Mouse (Mus musculus): ENCODE results near the gene Nup153. TPM values are rescaled to one million over a fixed set of nuclear protein-coding genes. Genes with fewer than 3 reads are reported as not detected.

Gene Nup153
- total RNA-seq (2021) (10 to 100 TPM; 35.5 to 37.7 TPM), polyA plus RNA-seq (2012; rRNA removed) (24.5 and 42.8 TPM in 2 replicates)
- long read RNA-seq, full-length matches to known transcripts, result 3 of 4 reads
- long read RNA-seq, partial matches to known transcripts, result 1 of 4 reads
- long read RNA-seq, other reads (novel, unspliced or antisense), result 0 of 4 reads

DNA sequence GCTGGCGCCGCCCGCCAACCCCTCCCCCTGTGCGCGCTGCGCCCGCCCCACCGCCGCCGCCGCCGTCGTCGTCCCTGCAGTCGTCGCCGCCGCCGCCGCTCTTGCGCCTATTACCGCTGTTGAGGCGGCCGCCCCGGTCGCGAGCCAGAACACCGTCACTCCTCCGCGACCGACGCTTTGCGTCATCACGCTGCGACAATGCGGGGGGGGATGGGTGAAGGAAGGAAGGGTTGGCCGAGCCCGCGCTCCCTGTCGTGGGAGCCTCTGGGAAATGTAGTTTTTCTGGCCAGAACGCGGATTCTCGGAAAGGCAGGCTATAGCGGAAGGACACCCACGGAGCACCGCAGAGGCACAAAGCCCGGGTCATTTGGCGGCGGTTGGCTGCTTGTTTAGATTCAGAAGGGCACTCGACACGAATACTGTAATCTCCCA is at the start of gene Nup153:
TSS of gene Nup153 (minus strand) at position 104 of the 432 bp plus-strand sequence.
- Histone ChIP-seq H3K4me3 (peak within 1 kb of the TSS; percentile 86), H3K27me3 (ENCODE audit: control insufficient read depth, insufficient read depth, low read length) (no peaks in the 10 kb centered on the region), H3K4me1 (ENCODE audit: control insufficient read depth, insufficient read depth, low read length) (peaks cover 7% of the 10 kb centered on the region), H3K27ac (peak within 1 kb of the TSS; percentile 95), H3K79me2 (replicated peaks; ENCODE audit: control insufficient read depth, insufficient read depth, low read length) (0 out of 2 replicates have a peak, but pooled peaks cover 5% of the 10 kb centered on the region), H3K9ac (ENCODE audit: low read depth, low read length) (peak within 1 kb of the TSS; percentile 90), H3K36me3 (ENCODE audit: control insufficient read depth, insufficient read depth, low read length) (peaks cover 14% of the 10 kb centered on the region)
- intact Hi-C loops (cut with DNase I), result loop anchor here (5.0 to 10.0 kb wide), 2 partner anchors 56 to 317 kb away; partner anchors contain the start of genes Kdm1b and Tpmt
- 0% methylated on average over 51 of the region's 51 CpGs for WGBS
- peak; percentile 96 for TF ChIP-seq POLR2A (IDR thresholded peaks at IDR 0.05; ENCODE audit: insufficient read depth, low read depth, low read length)
- peak; percentile 90 for TF ChIP-seq EP300 (IDR thresholded peaks at IDR 0.05; ENCODE audit: insufficient read depth, low read depth, low read length)
- TF ChIP-seq CTCF (IDR thresholded peaks at IDR 0.05), result no peak
- DNase-seq, result peak; percentile 99 to 100

- Histone ChIP-seq H3K79me2 (replicated peaks; ENCODE audit: control insufficient read depth, insufficient read depth, low read length) (no peaks in the 10 kb centered on the region), H3K4me3 (no peak overlapping the region), H3K36me3 (ENCODE audit: control insufficient read depth, insufficient read depth, low read length) (no peaks in the 10 kb centered on the region; the same call in 1 of the 2 replicates), H3K9ac (ENCODE audit: low read depth, low read length) (no peak overlapping the region), H3K4me1 (ENCODE audit: control insufficient read depth, insufficient read depth, low read length) (0 out of 2 replicates have a peak, but pooled peaks cover 3% of the 10 kb centered on the region), H3K27ac (no peak overlapping the region), H3K27me3 (ENCODE audit: control insufficient read depth, insufficient read depth, low read length) (no peaks in the 10 kb centered on the region)
- 94% methylated on average over 3 of the region's 3 CpGs for WGBS
- intact Hi-C loops (cut with DNase I), result no loop called here
- DNase-seq, result no peak
- TF ChIP-seq EP300 (IDR thresholded peaks at IDR 0.05; ENCODE audit: insufficient read depth, low read depth, low read length) (no peak), CTCF (IDR thresholded peaks at IDR 0.05) (no peak), POLR2A (IDR thresholded peaks at IDR 0.05; ENCODE audit: insufficient read depth, low read depth, low read length) (no peak)
Measured at GRCm38 (mm10) chr13:46777461-46777860, 49.7 kb upstream of the Nup153 start.

DNA sequence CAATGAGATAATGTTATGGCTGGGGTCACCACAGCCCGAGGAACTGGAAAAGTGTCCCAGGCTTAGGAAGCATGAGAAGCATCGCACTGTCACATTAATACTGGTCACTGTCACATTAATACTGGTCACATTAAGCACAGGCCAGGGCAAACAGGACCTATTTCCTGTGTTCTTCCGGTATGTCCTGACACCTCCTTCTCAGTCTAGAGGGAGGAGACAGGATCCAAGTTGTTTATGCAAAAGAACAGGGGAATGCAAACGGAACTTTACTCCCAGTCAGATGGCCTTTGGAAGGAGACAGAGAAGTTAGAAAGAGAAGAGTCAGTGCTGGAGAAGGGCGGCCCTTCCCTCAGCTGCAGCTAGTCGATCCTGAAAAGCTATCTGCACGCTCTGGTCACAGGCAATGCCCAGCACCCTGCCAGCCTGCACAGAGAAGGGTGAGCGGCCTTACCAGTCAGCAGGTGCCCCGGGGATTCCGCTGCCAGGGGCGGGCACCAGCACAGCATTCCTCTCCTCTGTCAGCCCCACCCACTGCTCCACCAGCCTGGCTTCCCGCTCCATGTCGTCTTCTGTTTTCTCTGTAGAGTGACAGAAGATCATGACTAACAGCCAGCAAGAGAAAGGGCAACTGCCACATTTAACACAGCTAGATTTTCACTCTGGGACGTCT is 49.0 kb upstream of the Nup153 start:
- Histone ChIP-seq H3K27me3 (ENCODE audit: control insufficient read depth, insufficient read depth, low read length) (no peaks in the 10 kb centered on the region), H3K9ac (ENCODE audit: low read depth, low read length) (no peak overlapping the region), H3K36me3 (ENCODE audit: control insufficient read depth, insufficient read depth, low read length) (no peaks in the 10 kb centered on the region; the same call in 1 of the 2 replicates), H3K4me1 (ENCODE audit: control insufficient read depth, insufficient read depth, low read length) (0 out of 2 replicates have a peak, but pooled peaks cover 3% of the 10 kb centered on the region), H3K4me3 (no peak overlapping the region), H3K27ac (no peak overlapping the region), H3K79me2 (replicated peaks; ENCODE audit: control insufficient read depth, insufficient read depth, low read length) (no peaks in the 10 kb centered on the region)
- TF ChIP-seq CTCF (IDR thresholded peaks at IDR 0.05), result no peak
- TF ChIP-seq EP300 (IDR thresholded peaks at IDR 0.05; ENCODE audit: insufficient read depth, low read depth, low read length), result no peak
- TF ChIP-seq POLR2A (IDR thresholded peaks at IDR 0.05; ENCODE audit: insufficient read depth, low read depth, low read length), result no peak
- intact Hi-C loops (cut with DNase I), result no loop called here
- peak in 1 of 2 experiments; percentile 16 for DNase-seq
- WGBS, result 46% methylated on average over 14 of the region's 14 CpGs

DNA sequence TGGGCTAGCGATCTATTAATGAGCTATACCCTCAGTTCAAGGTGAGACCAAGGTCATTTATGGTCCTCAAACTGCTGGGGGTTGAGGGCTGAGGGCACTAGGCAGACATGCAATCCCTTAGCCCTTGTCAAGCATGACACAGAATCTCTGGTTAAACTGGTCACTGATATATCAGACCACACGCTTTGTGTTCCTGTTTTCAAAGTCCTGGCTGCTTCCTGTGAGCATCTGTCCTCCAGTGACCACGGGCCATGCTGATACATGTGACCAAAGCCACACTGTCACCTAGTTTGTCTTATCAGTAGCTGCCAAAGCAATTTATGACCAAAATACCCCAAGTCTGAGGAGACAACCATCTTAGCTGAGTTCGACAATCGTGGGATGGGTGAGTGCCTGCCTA is 47.3 kb upstream of the Nup153 start:
- WGBS, result 76% methylated on average over 5 of the region's 5 CpGs
- intact Hi-C loops (cut with DNase I), result no loop called here

GRCm38 (mm10) chr13:46772581-46772980 is 44.8 kb upstream of the Nup153 start:
- WGBS, result 98% methylated on average over 13 of the region's 13 CpGs
- H3K79me2 ChIP-seq (replicated peaks; ENCODE audit: control insufficient read depth, insufficient read depth, low read length), result no peaks in the 10 kb centered on the region
- intact Hi-C loops (cut with DNase I), result no loop called here

More for the DNA sequence above, 47.3 kb upstream of the Nup153 start:
- Histone ChIP-seq H3K27ac (no peak overlapping the region), H3K27me3 (ENCODE audit: control insufficient read depth, insufficient read depth, low read length) (no peaks in the 10 kb centered on the region), H3K4me1 (ENCODE audit: control insufficient read depth, insufficient read depth, low read length) (0 out of 2 replicates have a peak, but pooled peaks cover 3% of the 10 kb centered on the region), H3K79me2 (replicated peaks; ENCODE audit: control insufficient read depth, insufficient read depth, low read length) (no peaks in the 10 kb centered on the region), H3K9ac (ENCODE audit: low read depth, low read length) (no peak overlapping the region), H3K36me3 (ENCODE audit: control insufficient read depth, insufficient read depth, low read length) (peaks cover 5% of the 10 kb centered on the region), H3K4me3 (no peak overlapping the region)
- TF ChIP-seq POLR2A (IDR thresholded peaks at IDR 0.05; ENCODE audit: insufficient read depth, low read depth, low read length), result no peak
- no peak for TF ChIP-seq CTCF (IDR thresholded peaks at IDR 0.05)
- TF ChIP-seq EP300 (IDR thresholded peaks at IDR 0.05; ENCODE audit: insufficient read depth, low read depth, low read length), result no peak
- DNase-seq, result no peak

DNA sequence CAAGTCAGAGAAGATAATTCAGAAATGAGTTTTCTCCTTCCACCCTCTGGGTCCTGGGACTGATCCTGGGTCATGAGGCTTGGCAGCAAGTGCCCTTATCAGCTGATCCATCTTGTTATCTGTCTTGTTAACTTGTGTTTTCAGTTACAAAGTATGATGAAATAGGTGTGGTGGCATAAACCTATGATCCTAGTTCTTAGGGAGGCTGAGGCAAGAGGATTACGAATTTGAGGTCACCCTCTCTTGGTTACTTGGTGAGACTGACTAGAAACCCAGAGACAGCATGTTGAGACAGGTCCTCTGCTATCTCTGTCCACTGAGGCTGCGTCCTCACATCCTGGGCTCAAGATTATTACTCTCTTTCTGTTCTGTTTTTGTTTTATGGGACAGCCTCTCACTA is 37.6 kb upstream of the Nup153 start:
- 92% methylated on average over 2 of the region's 2 CpGs for WGBS
- no peaks in the 10 kb centered on the region for H3K27me3 ChIP-seq (ENCODE audit: control insufficient read depth, insufficient read depth, low read length)
- H3K27ac ChIP-seq, result no peak overlapping the region
- intact Hi-C loops (cut with DNase I), result no loop called here
- no peaks in the 10 kb centered on the region for H3K79me2 ChIP-seq (replicated peaks; ENCODE audit: control insufficient read depth, insufficient read depth, low read length)
- DNase-seq, result no peak
- no peak overlapping the region for H3K9ac ChIP-seq (ENCODE audit: low read depth, low read length)
- H3K36me3 ChIP-seq (ENCODE audit: control insufficient read depth, insufficient read depth, low read length), result peaks cover 2% of the 10 kb centered on the region
- TF ChIP-seq EP300 (IDR thresholded peaks at IDR 0.05; ENCODE audit: insufficient read depth, low read depth, low read length) (no peak), CTCF (IDR thresholded peaks at IDR 0.05) (no peak), POLR2A (IDR thresholded peaks at IDR 0.05; ENCODE audit: insufficient read depth, low read depth, low read length) (no peak)
- no peaks in the 10 kb centered on the region for H3K4me1 ChIP-seq (ENCODE audit: control insufficient read depth, insufficient read depth, low read length)
- no peak overlapping the region for H3K4me3 ChIP-seq

More at GRCm38 (mm10) chr13:46772581-46772980, 44.8 kb upstream of the Nup153 start:
- Histone ChIP-seq H3K4me1 (ENCODE audit: control insufficient read depth, insufficient read depth, low read length) (0 out of 2 replicates have a peak, but pooled peaks cover 3% of the 10 kb centered on the region), H3K9ac (ENCODE audit: low read depth, low read length) (no peak overlapping the region), H3K4me3 (no peak overlapping the region), H3K27ac (no peak overlapping the region), H3K36me3 (ENCODE audit: control insufficient read depth, insufficient read depth, low read length) (peaks cover 5% of the 10 kb centered on the region), H3K27me3 (ENCODE audit: control insufficient read depth, insufficient read depth, low read length) (no peaks in the 10 kb centered on the region)
- DNase-seq, result no peak
- TF ChIP-seq POLR2A (IDR thresholded peaks at IDR 0.05; ENCODE audit: insufficient read depth, low read depth, low read length) (no peak), CTCF (IDR thresholded peaks at IDR 0.05) (no peak), EP300 (IDR thresholded peaks at IDR 0.05; ENCODE audit: insufficient read depth, low read depth, low read length) (no peak)

All from heart, adult 2 months (tissue).